Mouse (Mus musculus): ENCODE results near the gene Hspa1l. TPM values are rescaled to one million over a fixed set of nuclear protein-coding genes. Genes with fewer than 3 reads are reported as not detected.
"Not testable (repeated sequence)": the region's sequence is repeated elsewhere in the genome, so short reads cannot be mapped to it uniquely, and the experiment has no call there.

The Hspa1l gene
- total RNA-seq, 2 experiments from 2014 or later: 31.8 to 33.6 TPM

DNA sequence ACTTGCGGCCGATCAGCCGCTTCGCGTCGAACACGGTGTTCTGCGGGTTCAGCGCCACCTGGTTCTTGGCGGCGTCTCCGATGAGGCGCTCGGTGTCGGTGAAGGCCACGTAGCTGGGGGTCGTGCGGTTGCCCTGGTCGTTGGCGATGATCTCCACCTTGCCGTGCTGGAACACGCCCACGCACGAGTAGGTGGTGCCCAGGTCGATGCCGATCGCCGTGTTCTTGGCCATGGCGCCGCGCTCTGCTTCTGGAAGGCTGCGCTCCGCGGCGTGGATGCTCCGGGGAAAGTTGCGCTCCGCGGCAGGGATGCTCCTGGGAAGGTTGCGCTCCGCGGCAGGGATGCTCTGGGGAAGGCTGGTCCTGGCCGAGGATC lies 822 bp upstream of the Hspa1l start:
- not testable (repeated sequence) for DNase-seq (ENCODE audit: low spot score)

DNA sequence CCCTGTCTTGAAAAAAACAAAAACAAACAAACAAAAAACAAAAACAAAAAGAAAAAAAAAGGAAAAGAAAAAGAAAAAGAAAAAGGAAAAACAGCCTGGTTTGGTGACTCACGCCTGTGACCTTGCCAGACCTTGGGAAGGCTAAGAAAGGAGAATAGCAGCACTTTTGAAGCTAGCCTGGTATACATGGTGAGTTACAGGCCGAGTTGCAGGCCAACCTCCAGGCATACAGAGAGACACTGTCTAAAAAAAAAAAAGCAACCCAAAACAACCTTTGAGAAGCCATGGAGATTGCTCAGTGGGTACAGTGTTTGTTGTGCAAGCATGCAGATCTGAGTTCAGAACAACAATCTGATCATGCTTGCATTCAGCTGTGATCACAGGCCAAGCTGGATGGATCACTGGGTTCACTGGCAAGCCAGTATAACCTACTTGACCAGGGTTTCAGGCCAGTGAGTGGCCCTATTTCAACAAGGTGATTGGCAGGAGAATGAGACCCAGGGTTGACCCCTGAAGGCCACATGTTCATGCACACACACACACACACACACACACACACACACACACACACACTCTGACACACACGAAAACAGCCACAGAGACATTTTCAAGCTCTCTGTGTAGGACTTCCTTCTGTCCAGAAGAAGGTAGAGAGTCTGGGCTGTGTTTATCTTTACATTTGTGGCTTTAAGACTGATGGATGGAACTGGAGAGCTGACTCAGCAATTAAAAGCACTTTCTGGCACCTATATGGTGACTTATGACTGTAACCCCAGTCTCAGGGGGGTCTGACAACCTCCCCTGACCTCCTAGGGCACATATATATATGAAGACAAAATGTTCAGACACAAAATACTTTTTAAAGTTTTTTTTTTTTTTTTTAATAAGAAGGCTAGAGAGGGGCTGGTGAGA lies 3.3 kb downstream of the Hspa1l start:
- no peak for DNase-seq (ENCODE audit: low spot score)

DNA sequence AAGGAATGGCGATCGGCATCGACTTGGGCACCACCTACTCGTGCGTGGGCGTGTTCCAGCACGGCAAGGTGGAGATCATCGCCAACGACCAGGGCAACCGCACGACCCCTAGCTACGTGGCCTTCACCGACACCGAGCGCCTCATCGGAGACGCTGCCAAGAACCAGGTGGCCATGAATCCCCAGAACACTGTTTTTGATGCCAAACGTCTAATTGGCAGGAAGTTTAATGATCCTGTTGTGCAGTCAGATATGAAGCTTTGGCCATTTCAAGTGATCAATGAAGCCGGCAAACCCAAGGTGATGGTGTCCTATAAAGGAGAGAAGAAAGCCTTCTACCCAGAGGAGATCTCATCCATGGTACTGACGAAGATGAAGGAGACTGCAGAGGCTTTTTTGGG lies 4.5 kb downstream of the Hspa1l start:
- no peak for DNase-seq (ENCODE audit: low spot score)

DNA sequence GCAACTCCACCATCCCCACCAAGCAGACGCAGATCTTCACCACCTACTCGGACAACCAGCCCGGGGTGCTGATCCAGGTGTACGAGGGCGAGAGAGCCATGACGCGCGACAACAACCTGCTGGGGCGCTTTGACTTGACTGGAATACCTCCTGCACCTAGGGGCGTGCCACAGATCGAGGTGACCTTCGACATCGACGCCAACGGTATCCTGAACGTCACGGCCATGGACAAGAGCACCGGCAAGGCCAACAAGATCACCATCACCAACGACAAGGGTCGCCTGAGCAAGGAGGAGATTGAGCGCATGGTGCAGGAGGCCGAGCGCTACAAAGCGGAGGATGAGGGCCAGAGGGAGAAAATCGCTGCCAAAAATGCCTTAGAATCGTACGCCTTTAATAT lies 5.7 kb downstream of the Hspa1l start:
- DNase-seq (ENCODE audit: low spot score): no peak

DNA sequence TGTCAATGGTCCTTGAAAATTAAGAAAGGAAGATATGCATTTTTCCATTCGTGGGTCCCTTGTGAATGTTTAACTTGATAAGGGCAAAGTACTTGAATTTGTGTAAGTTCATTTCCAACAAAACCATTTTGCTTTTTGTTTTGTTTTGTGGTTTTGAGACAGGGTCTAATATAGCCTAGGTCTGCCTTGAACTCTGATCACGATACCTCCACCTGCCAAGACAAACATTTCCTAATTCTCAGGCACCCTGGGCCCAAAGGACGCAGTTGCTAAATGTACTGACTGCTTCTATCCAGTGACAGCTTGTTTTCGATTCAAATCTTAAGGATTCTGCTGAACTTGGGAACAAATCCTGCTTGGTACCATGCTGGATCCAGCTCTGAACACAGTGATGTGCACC lies 7.1 kb downstream of the Hspa1l start:
- DNase-seq (ENCODE audit: low spot score): no peak

DNA sequence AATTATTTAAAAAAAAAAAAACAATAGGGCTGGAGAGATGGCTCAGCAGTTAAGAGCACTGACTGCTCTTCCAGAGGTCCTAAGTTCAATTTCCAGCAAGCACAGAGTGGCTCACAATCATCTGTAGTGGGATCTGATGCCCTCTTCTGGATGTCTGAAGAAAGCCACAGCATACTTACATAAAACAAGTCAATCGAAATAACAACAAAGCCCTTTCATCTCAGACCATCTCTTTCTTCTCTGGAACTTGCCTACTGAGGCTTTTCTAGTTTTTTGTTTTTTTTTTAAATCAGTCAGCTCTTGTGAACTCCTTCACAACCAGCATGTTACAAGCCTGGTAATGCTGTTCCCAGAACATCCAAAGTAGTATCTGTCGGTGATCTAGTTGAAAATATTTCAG lies 8.2 kb downstream of the Hspa1l start:
- DNase-seq (ENCODE audit: low spot score): peak; percentile 60

DNA sequence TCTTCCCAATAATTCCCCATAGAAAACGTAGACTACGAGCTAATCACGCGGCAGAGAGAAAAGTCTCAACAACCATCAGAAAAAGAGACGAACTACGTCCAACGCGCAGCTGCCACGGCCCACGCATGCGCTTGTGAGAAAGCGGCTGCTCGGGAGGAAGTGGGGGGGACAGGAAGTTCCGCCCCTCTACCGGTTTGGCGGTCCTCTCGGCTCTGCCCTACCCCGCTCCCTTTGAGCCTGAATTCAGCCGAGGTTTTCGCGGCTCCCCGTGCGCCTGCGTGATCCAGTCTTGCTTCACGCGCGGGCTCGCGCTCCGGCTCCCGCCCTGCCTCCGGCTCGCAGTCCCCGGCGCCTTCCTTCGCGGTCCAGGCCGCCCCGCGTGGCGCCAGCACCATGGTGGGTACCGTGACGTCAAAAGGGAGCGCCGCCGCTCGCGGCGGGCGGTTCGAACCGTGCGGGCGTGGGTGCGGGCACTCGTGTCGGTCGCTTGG lies 9.2 kb downstream of the Hspa1l start, which contains the start of gene Lsm2:
Gene Lsm2 (plus strand): TSS at position 173 of the 491 bp plus-strand sequence.
- DNase-seq (ENCODE audit: low spot score): peak; percentile 92

DNA sequence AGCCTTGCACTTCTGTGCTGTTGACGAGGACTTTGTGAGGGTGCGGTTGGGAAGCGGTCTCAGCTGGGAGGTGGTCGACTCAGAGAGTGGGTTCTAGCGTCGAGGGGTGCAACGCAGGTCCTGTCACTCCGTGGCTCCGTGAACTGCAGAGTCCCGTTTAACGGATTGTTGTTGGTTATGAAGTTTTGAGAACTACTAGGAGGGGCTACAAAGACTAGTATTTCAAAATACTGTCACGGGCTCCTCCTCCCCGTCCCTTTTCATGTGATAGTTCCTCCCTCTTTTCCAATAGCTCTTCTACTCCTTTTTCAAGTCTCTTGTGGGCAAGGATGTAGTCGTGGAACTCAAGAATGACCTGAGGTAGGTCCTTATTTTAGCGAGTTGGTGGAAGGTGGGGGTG lies 9.8 kb downstream of the Hspa1l start:
- no peak for DNase-seq (ENCODE audit: low spot score)

DNA sequence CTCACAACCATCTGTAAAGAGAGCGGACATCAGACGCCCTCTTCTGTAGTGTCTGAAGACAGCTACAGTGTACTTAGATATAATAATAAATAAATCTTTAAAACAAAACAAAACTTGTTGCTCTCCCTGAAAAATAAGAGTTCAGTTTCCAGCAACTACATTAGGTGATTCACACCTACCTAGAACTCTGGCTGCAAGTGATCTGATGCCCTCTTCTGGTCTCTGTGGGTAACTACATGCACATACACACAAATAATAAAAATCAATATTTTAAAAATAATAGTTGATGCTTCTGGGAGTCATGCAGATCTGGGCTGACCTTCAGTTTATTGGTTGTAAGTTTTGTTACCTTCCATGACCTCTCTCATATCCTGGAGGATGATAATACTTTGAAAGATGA lies 11.7 kb downstream of the Hspa1l start:
- no peak for DNase-seq (ENCODE audit: low spot score)

DNA sequence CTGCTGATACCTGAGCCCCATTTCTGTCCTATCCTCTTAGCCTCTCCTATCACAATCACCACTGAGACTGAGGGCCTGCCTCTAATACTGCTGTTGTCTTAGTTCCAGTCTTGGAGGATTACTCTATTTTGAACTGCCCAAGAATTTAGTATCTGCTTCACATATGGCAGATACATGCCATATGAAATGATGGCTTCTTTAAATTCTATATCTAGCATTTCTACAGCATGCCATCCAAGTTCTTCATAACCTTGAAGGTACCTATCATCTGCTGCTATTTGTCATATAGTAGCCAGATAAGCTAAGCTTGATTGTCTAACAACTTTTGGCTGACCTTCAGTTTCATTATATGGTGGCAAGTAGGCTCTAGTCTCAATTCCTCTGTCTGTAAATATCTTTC lies 22.2 kb downstream of the Hspa1l start:
- no peak for DNase-seq (ENCODE audit: low spot score)

DNA sequence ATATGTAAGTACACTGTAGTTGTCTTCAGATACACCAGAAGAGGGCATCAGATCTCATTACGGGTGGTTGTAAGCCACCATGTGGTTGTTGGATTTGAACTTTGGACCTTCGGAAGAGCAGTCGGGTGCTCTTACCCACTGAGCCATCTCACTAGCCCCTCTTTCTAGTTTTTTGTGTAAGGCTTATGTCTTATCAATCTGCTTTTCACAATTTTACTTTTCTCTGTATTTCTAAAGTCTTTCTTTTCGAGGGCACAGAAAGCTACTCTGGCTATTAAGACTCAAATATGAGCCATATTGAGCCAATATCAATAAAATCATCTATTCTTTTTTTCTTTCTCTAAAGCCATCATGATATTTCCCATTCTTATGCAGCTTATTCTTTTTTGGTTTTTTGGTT lies 22.7 kb downstream of the Hspa1l start:
- DNase-seq (ENCODE audit: low spot score): not testable (repeated sequence)

DNA sequence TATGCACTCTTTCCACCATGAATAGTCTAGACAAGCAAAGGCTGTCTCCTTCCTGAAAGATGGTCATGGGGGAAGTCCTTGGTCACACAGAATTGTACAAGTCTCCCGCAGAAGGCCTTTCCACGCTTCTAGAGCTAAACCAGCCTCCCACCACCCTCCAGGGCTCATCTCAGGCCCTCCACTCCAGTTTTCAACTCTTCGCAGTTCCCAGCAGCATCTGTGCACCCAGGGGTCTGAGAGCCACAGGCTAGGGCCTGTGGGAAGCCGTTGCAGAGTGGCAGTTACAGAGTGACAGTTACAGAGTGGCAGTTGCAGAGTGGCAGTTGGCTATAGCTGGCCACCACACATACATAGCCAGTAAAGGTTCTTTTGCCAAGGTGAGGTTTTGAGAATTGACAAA lies 23.4 kb downstream of the Hspa1l start:
- DNase-seq (ENCODE audit: low spot score): not testable (repeated sequence)

DNA sequence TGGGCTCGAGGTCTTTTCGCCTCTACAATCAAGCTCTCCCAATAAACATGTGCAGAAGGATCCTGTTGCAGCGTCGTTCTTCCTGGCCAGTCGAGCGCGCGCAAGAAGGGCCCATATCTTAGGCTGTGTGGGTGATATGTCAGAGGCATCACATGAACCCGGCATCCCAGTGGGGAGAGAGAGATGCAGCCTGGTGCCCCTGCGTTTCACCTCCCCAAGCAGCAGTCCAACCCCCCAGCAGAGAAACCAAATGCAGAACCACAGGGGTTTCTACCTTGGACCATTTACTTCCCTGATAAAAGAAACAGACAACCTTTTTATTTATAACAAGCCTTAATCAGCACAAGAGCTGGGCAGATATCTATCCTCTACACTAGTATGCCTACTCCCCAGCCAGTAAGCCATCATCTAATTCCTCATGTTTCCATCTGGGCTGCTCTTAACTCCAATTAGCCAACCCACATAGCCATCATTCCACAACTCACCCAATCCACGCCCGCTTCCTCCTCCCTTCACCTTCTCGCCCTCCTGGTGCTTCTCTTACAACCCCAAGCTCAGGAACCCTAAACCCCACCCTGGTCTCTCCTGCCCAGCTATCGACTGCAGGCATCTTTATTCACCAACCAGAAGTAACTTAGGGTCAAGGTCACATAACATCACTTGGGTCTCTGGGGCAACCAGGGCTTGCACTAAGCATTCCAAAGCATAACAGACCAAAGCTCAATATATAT lies 24.1 kb downstream of the Hspa1l start:
- no peak for DNase-seq (ENCODE audit: low spot score)

DNA sequence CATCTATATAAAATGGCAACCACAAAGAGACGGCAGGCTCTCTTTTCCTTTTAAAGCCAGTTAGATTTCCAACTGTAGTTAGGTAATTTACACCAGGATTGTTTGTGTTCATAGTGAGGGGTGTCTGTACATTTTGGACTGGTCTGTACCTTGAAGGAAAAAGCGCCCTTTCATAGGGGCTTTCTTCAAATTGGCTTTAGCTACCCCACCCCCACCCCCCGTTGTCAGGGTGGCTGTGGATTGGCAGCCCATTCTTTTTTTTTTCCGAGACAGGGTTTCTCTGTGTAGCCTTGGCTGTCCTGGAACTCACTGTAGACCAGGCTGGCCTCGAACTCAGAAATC lies 24.6 kb downstream of the Hspa1l start:
- no peak for DNase-seq (ENCODE audit: low spot score)

DNA sequence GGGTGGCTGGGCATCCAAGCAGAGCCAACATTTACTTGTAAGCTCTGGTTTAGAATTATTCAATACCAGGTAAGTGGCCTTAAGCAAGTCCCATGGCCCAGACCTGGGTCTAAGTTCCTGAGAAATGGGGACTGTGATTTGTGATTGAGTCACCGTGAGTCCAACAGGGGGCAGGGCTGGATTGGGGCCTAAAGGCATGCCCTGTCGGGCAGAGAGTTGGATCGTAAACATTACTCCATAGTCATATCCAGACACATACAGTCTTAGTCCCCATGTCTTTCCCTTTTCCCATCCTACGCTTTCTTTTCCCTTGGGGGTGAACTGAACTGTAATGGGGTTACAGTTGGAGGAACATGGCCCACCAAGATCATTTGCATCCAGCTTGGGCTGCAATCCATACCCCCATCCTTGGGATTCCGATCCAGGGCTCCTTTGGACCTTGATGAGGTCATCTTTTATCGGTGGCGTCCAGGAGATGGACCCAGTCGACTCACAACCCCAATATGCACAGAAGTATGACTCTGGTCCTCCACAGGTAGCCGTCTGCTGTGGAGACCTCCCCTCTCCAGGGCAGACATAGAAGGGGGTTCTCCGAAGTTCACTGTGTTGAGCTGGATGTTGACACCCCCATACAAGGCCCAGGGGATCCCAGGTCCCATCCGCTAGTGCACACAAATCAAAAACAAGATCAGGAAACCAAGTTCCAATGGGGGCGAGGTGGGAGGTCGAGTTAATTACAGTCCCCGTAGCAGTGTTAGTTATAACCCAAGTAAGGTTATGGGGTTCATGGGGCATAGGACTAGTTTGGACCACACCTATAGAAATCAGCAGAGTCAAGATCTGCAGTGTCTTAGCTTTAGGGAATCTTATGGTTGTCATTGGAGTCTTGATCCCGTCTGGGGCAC lies 26.3 kb downstream of the Hspa1l start:
- no peak for DNase-seq (ENCODE audit: low spot score)

DNA sequence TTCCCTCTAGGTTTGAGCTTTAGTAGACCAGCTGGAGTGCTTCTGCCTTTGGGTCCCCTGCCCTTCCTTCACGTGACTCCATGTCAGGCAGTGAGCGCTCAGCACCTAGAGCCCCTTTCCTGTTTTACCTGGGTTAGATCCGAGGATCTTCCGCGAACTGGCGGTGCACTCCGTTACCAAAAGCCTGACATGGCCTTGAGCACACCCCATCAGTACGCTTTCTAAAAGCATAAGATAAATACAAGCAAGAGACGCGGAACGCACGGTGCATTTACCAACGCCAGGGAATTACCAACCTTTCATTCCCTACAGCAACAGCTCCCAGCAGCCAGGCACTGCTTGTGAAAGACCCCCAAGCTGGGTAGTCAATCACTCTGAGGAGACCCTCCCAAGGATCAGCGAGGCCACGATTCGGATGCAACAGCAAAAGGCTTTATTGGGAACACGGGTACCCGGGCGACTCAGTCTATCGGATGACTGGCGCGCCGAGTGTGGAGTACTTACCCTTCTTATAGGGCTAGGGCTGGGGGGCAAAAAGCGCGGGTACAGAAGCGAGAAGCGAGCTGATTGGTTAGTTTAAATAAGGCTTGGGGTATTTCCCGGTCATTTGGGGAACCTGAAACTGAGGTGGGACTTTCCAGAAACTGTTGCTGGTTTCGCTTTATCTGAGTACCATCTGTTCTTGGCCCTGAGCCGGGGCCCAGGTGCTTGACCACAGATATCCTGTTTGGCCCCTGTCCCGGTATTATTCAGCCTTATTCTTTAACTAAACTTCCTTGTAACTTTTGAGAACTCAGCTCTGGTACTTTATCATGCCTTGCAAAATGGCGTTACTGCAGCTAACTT lies 27.6 kb downstream of the Hspa1l start:
- not testable (repeated sequence) for DNase-seq (ENCODE audit: low spot score)

DNA sequence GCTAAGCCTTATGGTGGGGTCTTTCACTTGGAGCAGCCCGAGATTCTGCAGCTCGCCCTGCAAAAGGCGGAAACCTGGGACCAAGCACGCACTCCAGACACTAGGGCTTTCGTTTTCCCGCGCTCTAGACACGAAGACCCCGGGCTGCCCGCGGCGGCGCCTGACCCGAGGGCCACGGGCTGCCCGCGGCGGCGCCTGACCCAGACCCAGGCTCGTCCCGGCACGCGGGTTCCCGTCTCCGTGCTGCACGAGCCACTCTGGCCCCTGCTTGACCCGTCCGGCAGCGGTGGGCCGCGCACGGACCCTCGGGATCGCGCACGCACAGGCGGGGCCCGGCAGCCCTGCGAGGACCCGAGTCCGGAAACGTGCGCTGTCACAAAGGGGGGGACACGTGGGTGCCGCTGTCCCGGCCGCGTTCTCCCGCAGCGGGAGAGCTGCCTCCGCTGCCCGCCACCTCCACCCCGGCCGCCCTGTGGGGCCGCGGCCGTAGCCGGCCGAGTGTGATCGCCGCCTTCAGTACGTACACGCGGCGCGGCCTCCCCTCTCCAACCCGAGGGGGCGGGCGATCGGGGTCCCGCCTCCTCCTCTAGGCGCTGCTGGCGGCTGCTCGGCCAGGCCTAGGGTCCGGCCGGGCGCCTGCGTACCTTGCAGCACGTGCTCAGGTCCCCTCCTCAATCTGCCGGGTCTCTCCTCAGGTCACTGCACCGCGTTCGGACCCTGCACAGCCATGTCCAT lies 28.4 kb downstream of the Hspa1l start, which contains the start of gene Vars:
Gene Vars (plus strand): TSS at position 271 of the 735 bp plus-strand sequence.
- peak; percentile 83 for DNase-seq (ENCODE audit: low spot score)

DNA sequence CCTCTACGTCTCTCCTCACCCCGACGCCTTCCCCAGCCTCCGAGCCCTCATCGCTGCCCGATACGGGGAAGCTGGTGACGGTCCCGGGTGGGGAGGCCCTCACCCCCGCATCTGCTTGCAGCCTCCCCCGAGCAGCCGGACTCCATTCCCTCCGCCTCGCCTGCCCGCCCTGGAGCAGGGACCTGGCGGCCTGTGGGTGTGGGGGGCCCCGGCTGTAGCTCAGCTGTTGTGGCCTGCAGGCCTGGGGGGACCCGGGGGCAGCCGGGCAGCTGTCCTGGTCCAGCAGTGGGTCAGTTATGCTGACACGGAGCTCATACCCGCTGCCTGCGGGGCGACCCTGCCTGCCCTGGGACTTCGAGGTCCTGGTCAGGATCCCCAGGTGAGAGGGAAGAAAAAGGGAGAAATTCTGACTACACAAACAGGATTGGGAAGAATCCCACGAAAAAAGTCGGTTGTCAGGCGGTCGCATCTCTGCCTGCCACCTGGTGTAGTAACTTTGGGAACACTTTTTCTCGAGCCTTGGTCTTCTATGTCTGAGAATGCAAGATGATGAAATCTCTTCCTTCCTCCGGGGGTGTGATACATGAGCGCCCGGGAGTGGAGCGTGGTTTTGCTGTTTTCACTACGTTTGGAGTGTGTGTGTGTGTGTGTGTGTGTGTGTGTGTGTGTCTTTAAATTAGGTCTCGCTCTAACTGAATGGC lies 29.1 kb downstream of the Hspa1l start:
- DNase-seq (ENCODE audit: low spot score): no peak

All from gastrocnemius, adult 18-20 months (tissue).